Mouse (Mus musculus): ENCODE results near the gene Rhobtb1.

DNA sequence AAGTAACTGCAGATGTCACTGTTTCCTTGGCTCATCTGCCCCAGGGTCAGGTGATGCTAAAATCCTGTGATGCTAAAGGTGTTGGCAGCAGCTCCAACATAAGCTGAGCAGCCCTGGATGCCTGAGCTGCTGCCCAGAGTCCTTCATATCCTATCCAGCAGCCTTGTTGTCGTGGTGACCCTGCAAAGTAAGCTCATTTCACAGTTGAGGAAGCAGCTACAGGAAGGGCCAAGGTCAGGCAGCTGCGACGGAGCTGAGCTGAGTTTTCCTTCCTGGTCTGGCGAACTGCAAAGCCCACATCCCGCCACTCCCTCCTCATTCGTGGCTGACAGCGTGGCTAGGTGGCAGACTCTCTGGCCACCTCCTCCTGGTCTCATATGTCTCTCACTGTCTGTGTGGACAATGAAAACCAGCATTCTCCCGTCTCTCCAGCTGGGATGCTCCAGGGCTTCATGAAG lies 103.2 kb downstream of the Rhobtb1 start:
- no peak for TF ChIP-seq CTCF (conservative IDR thresholded peaks at IDR 0.05; ENCODE audit: low read length)
- TF ChIP-seq POU5F1 (IDR thresholded peaks at IDR 0.05; ENCODE audit: borderline replicate concordance, low read length), result no peak
